Mouse (Mus musculus) layer of hippocampus, postnatal 36 days (tissue): ENCODE data around the gene Ofcc1. TPM values are rescaled to one million over a fixed set of nuclear protein-coding genes. Genes with fewer than 3 reads are reported as not detected.

Experiments used
- DNase-seq, 2 experiments: peaks; one replicate each; pipeline ENCODE4 v3.0.0; 2022
- total RNA-seq, 2 experiments: library from RNA; stranded (reverse); gene quantifications; 2 replicates each; pipeline ENCODE4 v1.2.3; 2021

The Ofcc1 gene
- total RNA-seq: not detected

DNA sequence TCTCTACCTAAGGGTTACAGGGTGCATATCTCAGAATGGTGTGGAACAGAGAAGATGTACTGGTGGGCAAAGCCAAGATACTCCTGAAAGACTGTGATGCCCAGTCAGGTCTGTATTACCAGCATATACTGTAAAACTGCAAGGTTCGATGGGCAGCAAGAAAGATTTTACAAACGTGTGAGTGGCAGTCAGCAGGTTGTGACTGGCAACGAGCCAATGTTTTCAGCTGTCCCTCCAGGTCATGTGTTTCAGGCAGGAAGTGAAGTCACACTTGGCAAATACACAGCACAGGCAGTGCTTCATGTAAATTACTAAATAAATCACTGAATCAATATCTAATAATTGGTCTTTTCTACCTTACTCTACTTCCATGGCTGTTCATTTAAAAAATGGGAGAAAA, at the start of gene Ofcc1:
TSS of gene Ofcc1 (minus strand) at position 163 of the 400 bp plus-strand sequence.
- no peak for DNase-seq

DNA sequence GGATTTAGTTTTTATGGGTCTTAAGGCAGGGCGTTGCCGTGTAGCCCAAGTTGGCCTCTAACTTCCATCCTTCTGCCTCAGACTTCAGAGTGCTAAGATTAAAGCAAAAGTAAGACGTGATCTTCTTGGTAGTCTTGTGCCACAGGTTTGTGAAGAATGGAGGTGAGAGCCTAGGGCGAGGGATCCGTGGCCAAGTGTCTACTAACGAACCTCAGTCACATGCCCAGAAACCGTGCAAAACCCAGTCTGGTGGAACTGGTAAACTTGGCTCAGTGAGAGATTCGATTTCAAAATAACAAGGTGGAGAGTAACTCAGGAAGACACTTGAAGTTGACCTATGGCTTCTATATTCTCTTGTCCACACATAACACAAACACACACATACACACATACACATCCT, 28.9 kb upstream of the Ofcc1 start:
- DNase-seq: no peak

DNA sequence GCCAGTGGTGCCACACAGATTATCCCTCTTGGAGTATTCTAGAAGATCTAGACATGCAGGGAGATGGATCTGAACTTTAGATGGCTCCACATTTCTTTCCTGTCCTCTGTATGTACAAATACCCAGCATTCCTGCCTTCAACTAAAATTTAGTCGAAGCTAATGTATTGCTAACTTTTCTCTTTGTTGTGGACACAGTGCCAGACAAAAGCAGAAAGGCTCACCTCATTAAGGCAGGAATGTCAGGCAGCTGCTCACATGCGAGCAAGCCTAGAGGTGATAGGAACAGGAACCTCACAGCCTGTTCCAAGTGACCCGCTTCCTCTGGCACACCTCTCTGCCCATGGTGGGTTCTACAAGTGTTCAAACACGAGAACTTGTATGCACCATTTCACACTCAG, 26.2 kb upstream of the Ofcc1 start:
- no peak for DNase-seq

DNA sequence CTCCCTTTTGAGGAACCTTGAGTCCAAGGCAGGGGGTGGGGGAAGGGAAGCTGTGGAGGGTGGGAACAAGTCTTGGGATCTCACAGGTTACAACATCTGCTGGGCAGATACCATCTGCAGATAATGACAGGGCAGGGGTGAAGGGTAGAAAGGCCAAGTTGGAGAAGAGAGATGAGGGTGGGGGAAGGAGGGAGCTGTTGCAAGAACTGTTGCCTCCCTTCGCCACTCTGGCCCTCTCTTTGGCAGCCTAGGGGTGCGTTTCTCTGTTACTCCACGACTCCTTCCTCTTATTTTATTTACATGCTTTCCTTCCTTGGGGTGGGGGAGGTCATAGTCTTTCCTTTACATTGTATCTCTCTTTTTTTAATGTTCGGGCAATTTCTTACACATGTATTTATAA, 23.7 kb upstream of the Ofcc1 start:
- DNase-seq: no peak

DNA sequence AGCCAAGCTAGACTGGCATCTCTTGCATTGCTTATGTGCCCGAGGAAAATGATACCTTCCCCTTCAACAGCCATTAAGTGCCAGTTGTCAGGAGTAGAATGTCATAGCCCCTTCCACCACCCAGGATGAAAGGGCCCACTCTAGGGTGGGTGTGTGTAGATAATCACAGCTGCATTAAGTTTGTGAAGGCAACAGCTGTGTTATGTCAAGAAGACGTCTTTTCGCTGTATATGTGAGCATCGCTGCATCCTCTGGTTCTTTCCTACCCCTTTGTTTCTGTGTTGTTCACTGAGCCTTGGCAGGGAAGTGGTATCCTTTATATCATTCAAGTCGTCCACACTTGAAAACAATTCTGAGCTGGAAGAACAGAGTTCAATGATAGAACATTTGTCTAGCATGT, 15.5 kb upstream of the Ofcc1 start:
- DNase-seq: no peak

DNA sequence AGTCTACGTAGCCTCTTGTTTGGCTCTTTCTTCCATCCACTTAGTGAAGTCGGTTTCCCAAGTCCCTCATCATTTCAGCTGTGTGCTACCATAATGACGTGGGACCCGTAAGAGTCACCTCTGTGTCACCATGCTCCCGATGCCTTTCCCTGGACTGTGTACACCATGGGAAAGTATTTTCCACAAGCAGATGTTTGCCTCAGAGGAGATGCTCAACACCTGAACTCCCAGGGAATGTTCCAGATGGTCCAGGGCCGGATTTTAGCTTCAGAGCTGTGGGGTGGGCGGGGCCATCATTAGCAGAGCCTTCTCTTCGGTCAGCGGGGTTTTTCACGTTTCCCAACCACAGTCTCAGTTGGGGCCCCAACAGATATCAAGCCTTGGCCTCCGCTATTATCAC, 5.5 kb upstream of the Ofcc1 start:
- no peak for DNase-seq

DNA sequence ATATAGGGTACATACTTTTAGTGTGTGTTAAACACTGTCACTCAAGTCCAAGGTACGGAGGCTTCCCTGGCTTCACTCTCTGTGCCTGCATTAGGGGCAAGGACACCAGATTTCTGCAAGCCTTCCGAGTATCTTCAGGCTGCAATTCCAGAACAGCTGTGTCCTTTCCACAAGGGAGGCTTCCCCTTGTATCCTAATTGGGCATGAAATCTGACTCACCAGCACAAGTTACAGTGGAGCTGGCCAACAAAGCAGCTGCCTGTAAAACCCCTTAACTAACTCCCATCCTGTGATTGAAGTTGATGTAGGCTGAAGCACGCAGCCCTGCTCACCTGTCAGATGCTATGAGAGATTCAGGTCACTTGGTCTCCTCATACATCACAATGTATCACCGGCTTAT, 3.6 kb upstream of the Ofcc1 start:
- no peak for DNase-seq

DNA sequence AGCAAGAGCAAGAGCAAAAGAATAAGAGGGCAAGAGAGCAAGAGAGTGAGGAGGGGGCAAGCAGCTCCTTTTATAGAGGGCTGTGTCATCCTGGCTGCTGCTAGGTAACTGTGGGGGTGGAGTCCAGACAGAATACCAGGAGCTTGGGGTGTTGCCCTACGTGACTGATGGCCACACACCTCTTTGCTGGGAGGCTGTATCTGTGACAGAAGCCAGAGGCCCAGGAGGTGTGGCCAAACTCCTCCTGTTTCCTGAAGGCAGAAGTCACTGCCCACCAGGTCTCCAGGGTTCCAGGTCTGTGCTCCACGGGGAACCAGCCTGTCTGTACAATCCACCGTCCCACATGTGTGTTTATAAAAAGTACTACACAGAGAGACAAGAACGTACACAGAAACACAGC, 558 bp downstream of the Ofcc1 start:
- no peak for DNase-seq

DNA sequence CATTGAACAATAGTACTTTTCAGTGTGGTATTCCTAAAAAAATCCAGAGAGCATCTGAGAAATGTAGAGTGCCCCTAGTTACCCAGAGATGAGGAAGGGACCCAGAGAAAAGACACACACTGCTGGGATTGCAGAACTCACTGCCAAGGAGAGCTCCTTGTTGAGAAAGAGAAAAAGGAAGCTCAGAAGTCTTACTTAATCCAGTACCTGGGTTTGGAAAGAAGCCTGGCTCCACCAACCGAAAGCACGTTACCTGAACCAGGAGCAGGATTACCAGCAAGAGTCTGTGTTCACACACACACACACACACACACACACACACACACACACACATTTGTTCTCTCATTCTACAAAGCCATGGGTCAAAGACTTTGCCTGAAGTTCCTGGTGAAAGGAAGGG, 14.2 kb downstream of the Ofcc1 start:
- DNase-seq: no peak

DNA sequence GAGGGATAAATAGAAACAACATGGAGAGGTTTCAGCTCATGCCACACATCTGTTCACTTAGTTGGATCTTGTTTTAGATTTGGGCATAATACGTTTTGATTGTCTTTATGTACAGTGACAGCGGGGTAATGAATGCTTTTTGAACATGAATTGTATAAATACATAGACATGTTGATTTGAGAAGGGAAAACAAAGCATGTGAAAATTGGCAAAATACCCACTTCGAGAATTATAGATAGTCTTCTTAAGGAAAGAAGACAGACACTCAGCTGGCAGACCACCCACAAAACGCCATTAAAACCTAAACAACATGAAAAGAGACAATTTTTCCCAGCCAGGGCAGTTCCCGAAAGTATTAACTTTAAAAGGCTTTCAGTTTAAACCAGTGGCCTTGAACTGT, 37.9 kb downstream of the Ofcc1 start:
- no peak for DNase-seq

DNA sequence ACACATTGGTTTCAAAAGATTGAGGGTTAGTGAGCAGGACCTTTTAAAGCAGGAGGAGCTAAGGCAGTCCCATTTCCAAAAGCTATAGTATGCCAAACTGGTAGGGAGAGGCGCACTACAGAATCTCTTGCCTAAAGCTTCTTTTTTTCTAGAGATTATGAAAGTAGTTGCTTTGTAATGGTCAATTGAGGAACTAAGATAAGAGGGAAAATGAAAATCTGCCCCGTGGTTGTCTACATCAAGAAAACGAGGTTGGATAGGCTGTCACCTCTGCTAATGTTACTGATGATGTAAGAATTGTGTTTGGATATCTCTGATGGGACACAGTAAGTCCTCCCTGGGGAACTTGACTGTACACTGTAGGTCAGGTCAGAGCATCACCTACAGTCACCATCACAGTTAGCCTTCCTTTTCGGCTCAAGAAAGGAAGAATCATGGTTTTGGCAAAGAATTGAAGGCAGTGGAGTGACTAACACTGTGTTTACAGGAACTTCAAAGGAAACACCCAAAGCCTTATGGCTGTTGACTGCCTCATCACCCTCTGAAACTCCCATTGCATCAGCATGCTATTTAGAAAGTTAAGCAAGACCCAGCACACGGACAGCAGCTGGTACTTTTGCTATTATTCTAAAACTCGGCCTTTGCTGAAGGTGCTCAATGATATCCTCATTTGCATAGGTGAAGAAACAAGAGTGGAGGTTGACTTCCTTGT, 40.3 kb downstream of the Ofcc1 start:
- no peak for DNase-seq

DNA sequence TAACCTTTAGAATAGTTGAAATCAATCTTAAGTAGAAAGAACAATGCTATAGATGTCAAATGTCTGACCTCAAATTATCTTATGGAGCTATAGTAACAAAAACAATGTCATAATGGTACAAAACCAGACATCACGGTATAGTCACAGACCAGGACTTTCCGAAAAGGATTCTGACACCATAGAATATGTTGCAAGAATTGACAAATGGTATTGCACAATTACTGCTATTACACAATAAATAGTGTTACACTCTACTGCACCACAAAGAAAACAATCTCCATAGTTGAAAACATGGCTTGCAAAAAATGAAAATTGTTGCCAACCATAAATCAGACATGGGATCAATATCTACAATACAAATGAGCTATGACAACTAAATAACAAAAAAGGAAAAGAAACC, 43.5 kb downstream of the Ofcc1 start:
- DNase-seq: no peak

DNA sequence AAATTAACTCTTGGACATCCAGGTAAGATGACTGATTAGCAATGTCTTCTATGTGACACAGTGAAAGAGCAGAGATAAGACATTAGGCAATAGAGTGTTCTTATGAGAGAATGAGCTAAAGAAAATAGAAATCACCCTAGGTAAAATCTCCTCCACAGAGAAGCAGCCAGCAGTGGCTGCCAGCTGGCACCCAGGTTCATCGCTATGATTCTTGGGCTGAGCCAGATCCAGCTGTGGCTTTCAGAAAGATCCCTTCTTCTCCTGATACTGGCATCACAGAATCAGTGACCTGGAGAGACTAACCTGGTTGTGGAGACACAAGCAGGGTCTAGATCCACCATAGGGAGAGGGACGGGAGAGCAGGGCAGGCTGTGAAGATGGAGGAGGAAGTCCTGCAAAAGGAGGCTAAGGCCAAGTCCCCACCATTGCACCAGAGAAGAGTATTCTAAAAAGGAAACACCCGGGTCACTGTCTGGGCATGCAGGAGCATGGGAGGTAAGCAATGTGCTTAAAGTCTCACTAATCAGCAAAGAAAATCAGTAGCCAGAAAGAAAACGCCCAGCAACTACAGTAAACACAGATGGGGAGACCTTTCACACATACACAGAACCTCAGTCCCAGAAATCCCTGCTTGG, 46.0 kb downstream of the Ofcc1 start:
- no peak for DNase-seq

DNA sequence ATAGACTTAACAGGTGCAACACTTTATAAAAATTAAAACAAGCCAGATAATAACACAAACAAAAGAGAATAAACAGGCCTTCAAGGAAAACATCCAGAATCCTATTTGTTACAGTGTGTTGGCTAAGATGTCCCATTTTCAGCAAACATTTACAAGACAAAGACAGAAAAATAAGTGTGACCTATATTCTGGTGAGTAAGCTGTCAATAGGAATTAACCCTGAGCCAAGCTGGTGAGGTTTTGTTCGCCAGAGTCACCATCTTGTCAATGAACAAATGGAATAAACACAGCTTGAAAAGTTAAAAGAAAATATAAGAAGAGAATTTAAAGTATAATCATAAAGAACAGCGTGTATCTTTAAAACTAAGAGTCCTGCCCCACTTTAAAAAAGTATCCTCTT, 68.4 kb downstream of the Ofcc1 start:
- DNase-seq: no peak

DNA sequence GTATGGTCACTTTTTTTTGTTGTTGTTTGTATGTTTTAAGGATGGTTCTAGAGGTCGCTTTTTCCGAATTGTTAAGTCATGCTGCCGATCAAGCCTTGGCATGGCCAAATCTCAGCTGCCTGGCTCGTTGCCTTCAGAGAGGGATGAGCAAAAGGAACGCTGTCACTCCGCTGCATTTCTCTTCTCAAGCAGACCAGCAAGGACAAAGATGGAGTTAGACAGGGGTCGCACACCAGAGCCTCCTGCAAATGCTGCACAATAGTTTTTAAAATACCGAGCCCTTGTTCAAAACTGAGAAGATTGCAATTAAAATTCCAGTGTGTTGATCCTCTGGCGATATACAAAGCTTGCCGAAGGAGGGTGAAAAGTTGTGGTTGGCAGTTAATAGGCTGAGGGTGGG, 70.4 kb downstream of the Ofcc1 start:
- no peak for DNase-seq

DNA sequence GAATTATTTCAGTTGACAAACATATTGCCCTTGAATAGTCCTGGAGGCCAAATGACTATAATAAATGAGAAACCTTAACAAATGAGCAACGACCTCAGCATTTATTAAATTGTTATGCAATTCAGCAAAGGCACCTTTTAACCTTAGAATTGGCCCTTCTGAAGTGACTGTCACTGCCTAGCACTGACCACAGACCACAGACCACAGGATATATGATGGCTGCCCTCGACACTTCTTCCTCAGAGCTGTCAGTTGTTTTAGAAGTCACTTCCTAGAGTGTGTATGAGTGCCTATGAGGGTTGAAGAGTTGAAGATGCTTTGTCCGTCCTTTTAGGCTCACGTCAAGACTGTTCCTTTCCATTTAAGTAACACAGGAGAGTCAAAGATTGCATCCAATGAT, 72.6 kb downstream of the Ofcc1 start:
- no peak for DNase-seq

DNA sequence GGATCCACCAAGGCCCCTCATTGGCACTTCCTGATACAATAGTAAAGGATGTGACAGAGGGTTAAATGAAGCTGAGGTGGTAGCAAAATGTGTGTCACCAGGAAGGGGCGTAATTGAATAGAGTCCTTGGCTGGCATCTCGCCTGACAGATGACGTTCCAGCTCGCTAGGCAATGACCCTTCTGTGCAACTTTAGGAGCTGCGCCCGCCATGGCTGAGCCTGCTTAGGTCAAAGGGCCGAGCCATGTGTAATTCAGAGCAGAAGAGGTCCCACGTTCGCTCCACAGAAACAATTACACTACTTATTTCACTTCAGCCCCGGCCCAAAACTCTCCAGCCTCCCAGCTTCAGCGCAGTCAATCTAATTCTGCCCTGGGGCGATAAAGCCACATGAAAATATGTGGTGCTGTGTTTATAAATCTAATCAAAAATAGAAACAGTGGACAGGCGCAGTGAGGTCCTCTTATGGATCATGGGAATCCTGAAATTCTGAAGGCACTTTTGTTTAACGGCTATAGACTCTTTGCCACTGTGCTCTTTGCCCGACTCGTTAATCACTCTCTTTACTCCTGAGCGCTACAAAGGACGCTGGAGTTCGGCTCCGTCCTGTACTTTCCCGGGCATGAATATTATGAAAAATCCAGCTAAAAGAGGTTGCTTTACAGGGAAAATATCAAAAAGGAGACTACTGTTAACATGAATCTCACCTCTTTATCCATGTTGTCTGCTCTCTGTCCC, 73.8 kb downstream of the Ofcc1 start:
- no peak for DNase-seq

DNA sequence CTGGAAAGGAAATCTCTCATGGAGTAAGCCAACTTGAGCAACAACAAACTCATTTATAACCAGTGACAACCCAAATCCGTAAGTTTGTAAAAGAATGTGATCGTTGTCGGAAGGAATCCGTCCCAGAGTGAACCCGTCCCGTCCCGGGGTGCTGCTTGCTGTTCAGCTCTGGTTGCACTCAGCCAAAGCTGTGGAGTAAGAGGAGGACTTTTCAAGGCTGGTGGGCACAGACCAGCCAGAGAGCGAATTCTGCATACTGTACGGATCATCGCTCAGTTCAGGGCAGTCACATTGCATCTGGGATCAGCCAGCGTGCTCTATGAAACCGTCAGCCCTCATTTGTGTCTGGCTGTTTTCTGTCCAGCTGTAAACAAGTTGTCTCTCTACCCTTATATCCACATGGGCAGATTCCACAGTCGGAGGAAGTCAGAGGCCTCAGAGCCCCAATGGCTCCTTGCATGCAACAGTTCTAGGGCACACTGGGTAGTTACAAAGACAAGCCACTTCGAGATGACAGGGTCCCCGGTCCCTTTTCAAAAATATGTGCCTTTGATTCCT, 75.9 kb downstream of the Ofcc1 start:
- no peak for DNase-seq

DNA sequence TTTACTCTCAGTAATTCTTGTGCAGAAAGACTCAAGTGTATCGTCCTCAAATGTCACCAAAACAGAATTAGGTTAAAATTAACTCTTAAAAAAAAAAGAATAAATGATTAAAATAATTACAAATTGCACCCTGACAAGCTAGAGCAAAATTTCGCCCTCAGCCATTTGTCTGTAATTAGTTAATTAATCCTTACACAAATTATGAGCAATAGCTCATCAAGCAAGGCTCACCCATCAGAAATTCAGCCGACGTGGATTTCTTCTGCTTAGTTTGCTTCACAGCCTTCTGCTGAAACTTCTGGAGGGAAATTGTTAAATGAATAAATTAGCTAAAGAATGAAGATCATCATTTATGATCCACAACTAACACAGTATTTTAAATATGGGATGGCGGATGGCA, 80.6 kb downstream of the Ofcc1 start:
- DNase-seq: no peak

DNA sequence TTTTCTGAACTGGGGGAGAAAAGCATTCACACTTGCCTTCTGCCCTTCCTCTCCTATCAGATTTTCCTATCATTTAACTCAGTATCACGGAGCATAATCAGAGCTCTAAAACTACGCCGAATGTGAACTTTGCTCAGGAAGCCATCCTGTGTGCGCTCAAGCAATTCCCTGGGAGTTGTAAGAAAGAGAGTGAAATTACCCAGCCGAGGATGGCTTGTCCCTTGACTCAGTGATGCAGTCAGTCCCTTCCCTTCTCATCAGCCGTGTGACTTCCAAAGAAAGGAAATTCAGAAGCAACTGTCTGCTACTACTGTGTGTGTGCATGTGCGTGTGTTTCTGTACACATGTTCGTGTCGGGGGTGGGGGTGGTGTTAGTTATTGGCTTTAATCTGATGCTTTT, 93.7 kb downstream of the Ofcc1 start:
- DNase-seq: no peak

DNA sequence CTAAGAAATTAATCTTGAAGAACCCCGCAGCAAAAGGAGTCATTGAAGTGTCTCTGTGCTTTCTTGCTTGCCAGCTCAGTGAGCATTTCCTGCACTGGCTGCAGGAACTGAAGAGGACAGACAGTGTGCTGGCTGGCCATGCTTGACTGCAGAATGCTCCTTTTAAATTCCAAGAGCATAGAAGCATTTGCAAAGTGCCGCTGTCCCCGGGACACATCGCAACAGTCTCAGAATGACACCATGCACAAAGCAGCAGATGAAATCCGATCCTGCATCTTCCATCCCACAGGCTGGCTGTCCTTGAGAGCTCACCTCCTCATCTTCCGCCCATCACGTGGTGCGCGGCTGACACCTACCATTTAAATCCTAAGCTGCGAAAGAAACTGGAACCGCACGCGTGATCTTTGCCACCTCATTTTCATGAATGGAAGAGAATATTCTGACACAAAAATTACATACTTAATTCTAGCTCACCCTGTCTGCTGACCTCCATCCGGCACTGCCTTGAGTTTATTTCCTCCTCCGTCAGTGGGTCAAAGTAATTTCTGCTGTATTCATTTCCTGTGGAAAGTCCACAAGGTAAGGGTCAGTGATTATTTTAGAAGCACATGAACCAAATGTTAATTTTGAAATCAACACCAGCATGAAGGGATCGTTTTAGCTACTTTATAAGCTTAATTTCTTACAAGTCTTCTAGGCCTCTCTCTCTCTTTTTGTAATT, 98.0 kb downstream of the Ofcc1 start:
- no peak for DNase-seq

DNA sequence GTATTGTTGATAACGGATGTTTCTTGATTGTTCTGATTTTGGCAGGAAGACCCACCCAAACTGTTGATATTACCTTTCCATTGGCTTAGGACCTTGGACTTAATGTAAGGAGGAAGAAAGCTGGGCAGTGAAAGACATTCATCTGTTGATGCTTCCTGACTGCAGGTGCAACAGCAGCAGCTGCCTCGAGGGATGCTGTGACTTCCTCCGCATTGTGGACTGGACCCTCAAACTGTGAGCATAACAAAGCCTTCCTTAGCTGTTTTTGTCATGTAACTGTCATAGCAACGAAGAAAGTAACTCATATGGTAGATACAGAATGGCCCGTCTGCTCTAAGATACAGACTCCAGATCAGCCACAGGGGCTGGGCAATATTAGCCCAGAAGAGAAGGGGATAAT, 102.5 kb downstream of the Ofcc1 start:
- DNase-seq: no peak

DNA sequence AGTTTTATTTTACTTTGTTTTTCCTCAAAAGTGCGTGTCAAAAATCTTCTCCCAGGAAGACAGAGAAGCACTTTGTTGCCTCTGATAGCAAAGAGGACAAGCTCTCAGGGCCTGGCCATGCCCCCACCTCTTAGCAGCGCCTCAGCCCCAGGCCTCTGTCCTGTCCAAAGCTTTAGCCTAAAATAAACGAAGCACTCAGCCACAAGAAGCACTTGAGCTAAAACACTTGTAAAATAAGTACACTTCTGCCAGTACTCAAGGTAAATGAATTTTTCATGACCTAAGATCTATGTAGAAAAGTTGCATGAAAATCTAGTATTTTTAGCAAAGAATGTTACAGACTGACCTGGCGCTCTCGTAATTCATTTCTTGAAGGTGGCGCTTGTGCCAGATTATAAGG, 117.4 kb downstream of the Ofcc1 start:
- DNase-seq: no peak
